In the genomic region with DNA sequence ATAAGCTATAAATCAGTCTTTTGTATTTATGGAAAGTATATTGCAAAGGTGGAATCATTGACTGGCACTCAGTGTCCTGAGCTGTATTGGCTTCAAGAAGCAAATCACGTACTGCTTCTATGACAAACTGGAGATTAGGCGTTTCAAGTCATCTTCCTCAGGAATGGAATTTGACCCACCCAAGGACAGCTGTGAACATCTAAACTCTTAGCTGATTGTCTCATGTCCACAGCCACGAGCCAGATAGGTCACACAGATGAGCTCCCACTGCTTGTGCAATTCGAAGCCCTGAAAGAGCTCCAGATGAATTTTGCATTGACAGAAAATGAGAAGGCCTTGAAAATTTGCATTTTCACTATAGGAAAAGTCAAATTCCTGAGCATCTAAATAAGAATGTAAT, we compare ENCODE assay signal across 20 mouse cellular contexts. TPM values are rescaled to one million over a fixed set of nuclear protein-coding genes. Genes with fewer than 3 reads are reported as not detected.
DNase-seq lines count a peak whose midpoint lies in the region.
"Had no signal": no experiment of that assay in that cellular context is flagged by ENCODE, and none has a peak within 500 bp of the region (broad histone marks: within the 10 kb centered on the region; RNA-seq: fewer than 3 reads in every experiment).

No protein-coding gene starts in this region.

- H3K27ac ChIP-seq in heart, embryonic 10.5 days = no peak overlapping the region
- H3K27ac ChIP-seq: embryonic facial prominence, embryonic 12.5 days; forebrain, embryonic 15.5 days; heart, adult 2 months; hindbrain, embryonic 15.5 days had no signal

- H3K9me3 ChIP-seq in heart, embryonic 10.5 days = no peaks in the 10 kb centered on the region
- H3K9me3 ChIP-seq: embryonic facial prominence, embryonic 12.5 days; forebrain, embryonic 15.5 days; hindbrain, embryonic 15.5 days had no signal

- H3K27me3 ChIP-seq in heart, embryonic 10.5 days (ENCODE audit: insufficient read depth, poor library complexity, severe bottlenecking) = no peaks in the 10 kb centered on the region
- H3K27me3 ChIP-seq: CH12.LX; embryonic facial prominence, embryonic 12.5 days; forebrain, embryonic 15.5 days; hindbrain, embryonic 15.5 days; Patski had no signal

- no peak overlapping the region for H3K4me3 ChIP-seq in heart, embryonic 10.5 days
- H3K4me3 ChIP-seq: embryonic facial prominence, embryonic 12.5 days; forebrain, embryonic 15.5 days; heart, adult 2 months; hindbrain, embryonic 15.5 days had no signal

- peak; percentile 25 for DNase-seq in gastrocnemius, postnatal 14 days
- no peak for DNase-seq in gastrocnemius, postnatal 4 days (ENCODE audit: low spot score in 2 of 2)
- DNase-seq in heart, adult 9 months (ENCODE audit: low spot score in 2 of 2) = peak; percentile 22 to 37
- DNase-seq in heart, embryonic 10.5 days (ENCODE audit: low spot score) = no peak
- peak; percentile 5 for DNase-seq in adipocyte (ENCODE audit: low spot score)
- no peak for DNase-seq in right cerebral cortex, postnatal 10 days (ENCODE audit: low spot score in 2 of 2)
- no peak for DNase-seq in thymus, postnatal 4 days
- DNase-seq: adrenal gland, postnatal 10 days; cerebellum, adult 11 months; cerebellum, adult 9-10 months; cerebellum, postnatal 25 days; heart, postnatal 36 days; kidney, adult 11 months; kidney, adult 9 months had no signal

- 65% methylated on average over 4 of the region's 4 CpGs for WGBS in heart, embryonic 10.5 days

- H3K36me3 ChIP-seq in heart, embryonic 10.5 days = peaks cover 81% of the 10 kb centered on the region

- peaks cover 9% of the 10 kb centered on the region for H3K4me1 ChIP-seq in heart, embryonic 10.5 days
- H3K4me1 ChIP-seq: embryonic facial prominence, embryonic 12.5 days; forebrain, embryonic 15.5 days; hindbrain, embryonic 15.5 days had no signal

- intact Hi-C loops in gastrocnemius, postnatal 14 days (cut with DNase I; ENCODE audit: low total_unique reads) = no loop called here

RNA-seq across cellular contexts. Expression of gene Cep152, which starts 47.2 kb away (rescaled TPM):
- 1 to 10 TPM; 1.1 to 1.2 TPM for total RNA-seq in gastrocnemius, postnatal 14 days (2021)
- total RNA-seq in gastrocnemius, postnatal 4 days (2021) = 1 to 10 TPM; 3.5 to 4.4 TPM
- polyA plus RNA-seq in heart, embryonic 10.5 days (2016; fragmentation: Nextera tagmentation; extraction: Ambion mirVana) = 7.0 and 7.1 TPM in 2 replicates

Comparison
In these comparisons a context has a peak if more than half of its experiments do, and no peak if none do; other contexts are left out.
1. DNase-seq: peak in gastrocnemius, postnatal 14 days (single experiment), heart, adult 9 months (2 of 2) and adipocyte (single experiment); none in gastrocnemius, postnatal 4 days (0 of 2), heart, embryonic 10.5 days (single experiment), right cerebral cortex, postnatal 10 days (0 of 2) and thymus, postnatal 4 days (single experiment).